Mouse (Mus musculus): Measurements from ENCODE around the gene Bcl2. TPM values are rescaled to one million over a fixed set of nuclear protein-coding genes. Genes with fewer than 3 reads are reported as not detected.

Gene Bcl2
- polyA plus RNA-seq, 1 experiment from 2014 or later: 18.4 TPM

DNA sequence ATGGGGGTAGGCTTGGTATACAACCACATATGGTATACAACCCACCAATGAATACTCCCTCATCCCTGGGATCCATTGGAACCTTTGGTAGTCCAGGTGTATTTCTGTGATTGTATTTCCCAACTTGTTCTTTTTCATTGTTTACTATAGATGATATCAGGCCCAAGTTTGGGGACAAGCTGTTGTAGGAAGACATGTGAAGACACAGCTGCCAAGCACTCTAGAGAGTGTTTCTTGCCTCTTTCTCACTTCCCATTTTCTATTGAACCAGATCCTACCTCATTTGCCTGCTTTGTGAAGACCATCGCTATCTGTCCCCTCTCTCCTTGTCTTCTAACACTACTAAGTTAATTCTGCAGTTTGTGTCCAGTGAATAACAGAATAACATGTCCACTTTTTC lies 143.2 kb downstream of the Bcl2 start:
- Histone ChIP-seq H3K4me3 (no peak overlapping the region), H3K9ac (no peak overlapping the region), H3K9me3 (no peaks in the 10 kb centered on the region), H3K27me3 (no peaks in the 10 kb centered on the region), H3K4me1 (replicated peaks) (no peaks in the 10 kb centered on the region), H3K36me3 (no peaks in the 10 kb centered on the region), H3K4me2 (no peak overlapping the region), H3K27ac (replicated peaks) (no peak overlapping the region)
- 91% methylated on average over 1 of the region's 1 CpGs for WGBS
- ATAC-seq (ENCODE audit: low FRiP score, low read depth): no peak

- H3K9me3 ChIP-seq: no peaks in the 10 kb centered on the region
- no peak overlapping the region for H3K9ac ChIP-seq
- H3K4me1 ChIP-seq (replicated peaks): no peaks in the 10 kb centered on the region
- H3K4me3 ChIP-seq: no peak overlapping the region
- H3K4me2 ChIP-seq: no peak overlapping the region
- H3K36me3 ChIP-seq: no peaks in the 10 kb centered on the region
- ATAC-seq (ENCODE audit: low FRiP score, low read depth): peak; percentile 39; the same call in 1 of the 2 replicates
- no peaks in the 10 kb centered on the region for H3K27me3 ChIP-seq
- WGBS: 63% methylated on average over 6 of the region's 6 CpGs
- no peak overlapping the region for H3K27ac ChIP-seq (replicated peaks)
These were observed 143.7 kb downstream of the Bcl2 start for GRCm38 (mm10) chr1:106570366-106570765.

- Histone ChIP-seq H3K9me3 (no peaks in the 10 kb centered on the region), H3K9ac (no peak overlapping the region), H3K4me1 (replicated peaks) (no peaks in the 10 kb centered on the region), H3K27ac (replicated peaks) (no peak overlapping the region), H3K27me3 (no peaks in the 10 kb centered on the region), H3K4me2 (no peak overlapping the region), H3K36me3 (no peaks in the 10 kb centered on the region), H3K4me3 (no peak overlapping the region)
- no peak for ATAC-seq (ENCODE audit: low FRiP score, low read depth)
- 88% methylated on average over 6 of the region's 6 CpGs for WGBS
These were observed 144.4 kb downstream of the Bcl2 start for GRCm38 (mm10) chr1:106569674-106570073.

DNA sequence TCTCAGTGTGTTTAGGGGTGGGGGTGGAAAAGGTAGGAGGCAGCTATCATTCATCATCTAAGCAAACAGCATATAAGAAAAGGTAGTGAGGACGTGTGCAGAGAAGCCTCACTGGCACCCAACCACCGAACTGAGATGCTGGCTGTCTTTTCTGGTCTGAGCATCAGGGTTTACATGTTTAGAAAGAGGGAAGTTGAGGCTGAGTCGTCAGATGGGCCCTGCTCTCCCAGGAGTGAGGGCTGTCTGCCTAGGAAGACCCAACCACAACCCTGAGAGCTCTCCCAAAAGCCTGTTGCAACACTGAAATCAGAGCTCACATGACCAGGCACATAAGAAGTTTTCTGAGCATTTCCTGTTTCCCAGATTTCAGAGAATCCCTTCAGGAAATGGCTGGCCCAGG lies 145.2 kb downstream of the Bcl2 start:
- H3K9ac ChIP-seq: no peak overlapping the region
- H3K9me3 ChIP-seq: no peaks in the 10 kb centered on the region
- no peak overlapping the region for H3K4me3 ChIP-seq
- no peaks in the 10 kb centered on the region for H3K27me3 ChIP-seq
- H3K4me1 ChIP-seq (replicated peaks): no peaks in the 10 kb centered on the region
- ATAC-seq (ENCODE audit: low FRiP score, low read depth): no peak
- H3K27ac ChIP-seq (replicated peaks): no peak overlapping the region
- WGBS: 67% methylated on average over 3 of the region's 3 CpGs
- H3K4me2 ChIP-seq: no peak overlapping the region
- H3K36me3 ChIP-seq: no peaks in the 10 kb centered on the region

DNA sequence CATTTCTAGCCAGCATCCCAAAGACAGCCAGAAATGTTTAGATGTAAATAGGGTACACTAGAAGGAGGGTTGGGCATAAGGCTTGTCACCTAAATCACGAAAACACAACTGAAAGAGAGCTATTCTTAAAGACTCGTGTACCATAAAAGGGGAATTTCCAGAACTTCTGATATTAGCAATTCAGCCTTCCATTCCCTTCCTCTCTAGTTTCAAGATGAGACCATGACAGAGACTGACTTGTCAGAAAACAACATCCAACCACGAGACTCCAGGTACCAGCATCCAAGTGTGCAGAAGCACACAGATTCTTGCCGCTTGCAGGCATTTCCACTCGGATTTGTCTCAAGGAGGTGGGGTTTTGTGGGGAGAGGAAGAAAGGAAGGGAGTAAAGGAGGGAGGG lies 146.6 kb downstream of the Bcl2 start:
- Histone ChIP-seq H3K36me3 (no peaks in the 10 kb centered on the region), H3K4me2 (no peak overlapping the region), H3K4me1 (replicated peaks) (no peaks in the 10 kb centered on the region), H3K9ac (no peak overlapping the region), H3K4me3 (no peak overlapping the region), H3K9me3 (no peaks in the 10 kb centered on the region), H3K27me3 (no peaks in the 10 kb centered on the region), H3K27ac (replicated peaks) (no peak overlapping the region)
- WGBS: 78% methylated on average over 5 of the region's 5 CpGs
- ATAC-seq (ENCODE audit: low FRiP score, low read depth): no peak

- ATAC-seq (ENCODE audit: low FRiP score, low read depth): peak; percentile 33; the same call in 1 of the 2 replicates
- H3K4me1 ChIP-seq (replicated peaks): 0 out of 2 replicates have a peak, but pooled peaks cover under 1% of the 10 kb centered on the region
- H3K4me3 ChIP-seq: no peak overlapping the region
- H3K9ac ChIP-seq: no peak overlapping the region
- no peaks in the 10 kb centered on the region for H3K9me3 ChIP-seq
- H3K27ac ChIP-seq (replicated peaks): no peak overlapping the region
- 87% methylated on average over 6 of the region's 6 CpGs for WGBS
- no peak overlapping the region for H3K4me2 ChIP-seq
- H3K27me3 ChIP-seq: no peaks in the 10 kb centered on the region
- no peaks in the 10 kb centered on the region for H3K36me3 ChIP-seq
These were observed 147.7 kb downstream of the Bcl2 start for GRCm38 (mm10) chr1:106566120-106567086.

GRCm38 (mm10) chr1:106565238-106565637 lies 148.8 kb downstream of the Bcl2 start:
- H3K4me3 ChIP-seq: no peak overlapping the region
- ATAC-seq (ENCODE audit: low FRiP score, low read depth): no peak
- H3K4me2 ChIP-seq: no peak overlapping the region
- H3K9ac ChIP-seq: no peak overlapping the region
- H3K36me3 ChIP-seq: no peaks in the 10 kb centered on the region
- H3K4me1 ChIP-seq (replicated peaks): 0 out of 2 replicates have a peak, but pooled peaks cover 3% of the 10 kb centered on the region
- H3K27me3 ChIP-seq: no peaks in the 10 kb centered on the region
- 78% methylated on average over 4 of the region's 4 CpGs for WGBS
- H3K27ac ChIP-seq (replicated peaks): no peak overlapping the region
- no peaks in the 10 kb centered on the region for H3K9me3 ChIP-seq

DNA sequence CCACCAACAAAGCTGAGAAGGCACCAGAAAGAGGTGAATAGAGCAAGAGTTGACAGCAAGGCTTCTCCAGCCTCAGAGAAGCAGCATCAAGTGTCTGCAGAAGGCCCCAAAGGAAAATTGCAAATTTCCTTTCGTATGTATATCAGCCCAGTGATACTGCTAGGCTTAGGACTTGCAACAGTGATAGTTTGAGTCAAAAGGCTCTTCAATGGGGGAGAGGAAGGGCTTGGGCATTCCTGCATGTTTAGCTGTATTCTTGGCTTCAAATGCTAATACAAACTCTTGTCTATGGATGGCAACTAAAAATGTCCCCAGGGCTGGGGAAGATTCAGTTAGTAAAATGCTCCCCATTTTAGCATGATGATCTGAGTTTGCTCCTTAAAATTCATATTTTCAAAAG lies 149.6 kb downstream of the Bcl2 start:
- no peak overlapping the region for H3K27ac ChIP-seq (replicated peaks)
- H3K9me3 ChIP-seq: no peaks in the 10 kb centered on the region
- H3K9ac ChIP-seq: no peak overlapping the region
- no peak for ATAC-seq (ENCODE audit: low FRiP score, low read depth)
- 73% methylated on average over 1 of the region's 1 CpGs for WGBS
- H3K4me2 ChIP-seq: no peak overlapping the region
- no peaks in the 10 kb centered on the region for H3K27me3 ChIP-seq
- no peak overlapping the region for H3K4me3 ChIP-seq
- 0 out of 2 replicates have a peak, but pooled peaks cover 7% of the 10 kb centered on the region for H3K4me1 ChIP-seq (replicated peaks)
- no peaks in the 10 kb centered on the region for H3K36me3 ChIP-seq

DNA sequence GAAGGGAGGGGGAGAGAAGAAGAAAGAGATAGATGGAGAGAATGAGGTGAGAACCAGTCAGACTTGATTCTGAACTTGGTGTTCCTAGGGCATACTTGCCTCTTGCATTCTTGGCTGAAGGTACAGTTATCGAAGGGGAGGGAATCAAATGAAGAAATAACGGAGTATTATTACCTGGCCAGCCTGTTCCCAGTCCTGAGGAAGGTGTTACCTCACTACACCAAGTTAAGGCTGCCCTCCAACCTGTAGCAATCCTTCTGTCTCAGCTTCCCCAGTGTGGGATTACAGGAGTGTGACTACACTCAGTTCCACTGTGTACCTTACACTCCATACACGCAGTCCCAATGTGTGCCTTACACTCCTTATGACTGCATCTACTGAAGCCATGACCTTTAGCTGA lies 151.3 kb downstream of the Bcl2 start:
- H3K27ac ChIP-seq (replicated peaks): no peak overlapping the region
- H3K4me1 ChIP-seq (replicated peaks): 0 out of 2 replicates have a peak, but pooled peaks cover 7% of the 10 kb centered on the region
- H3K9ac ChIP-seq: no peak overlapping the region
- 92% methylated on average over 3 of the region's 3 CpGs for WGBS
- ATAC-seq (ENCODE audit: low FRiP score, low read depth): no peak
- no peaks in the 10 kb centered on the region for H3K27me3 ChIP-seq
- H3K9me3 ChIP-seq: no peaks in the 10 kb centered on the region
- no peak overlapping the region for H3K4me2 ChIP-seq
- no peaks in the 10 kb centered on the region for H3K36me3 ChIP-seq
- no peak overlapping the region for H3K4me3 ChIP-seq

GRCm38 (mm10) chr1:106561085-106561760 lies 152.9 kb downstream of the Bcl2 start:
- no peak overlapping the region for H3K9ac ChIP-seq
- H3K36me3 ChIP-seq: no peaks in the 10 kb centered on the region
- no peaks in the 10 kb centered on the region for H3K9me3 ChIP-seq
- ATAC-seq (ENCODE audit: low FRiP score, low read depth): no peak
- no peak overlapping the region for H3K4me3 ChIP-seq
- H3K27me3 ChIP-seq: no peaks in the 10 kb centered on the region
- H3K4me1 ChIP-seq (replicated peaks): 0 out of 2 replicates have a peak, but pooled peaks cover 7% of the 10 kb centered on the region
- H3K27ac ChIP-seq (replicated peaks): no peak overlapping the region
- H3K4me2 ChIP-seq: no peak overlapping the region
- WGBS: 73% methylated on average over 11 of the region's 11 CpGs

GRCm38 (mm10) chr1:106560105-106560504 lies 154.0 kb downstream of the Bcl2 start:
- Histone ChIP-seq H3K27ac (replicated peaks) (no peak overlapping the region), H3K4me2 (no peak overlapping the region), H3K4me3 (no peak overlapping the region), H3K4me1 (replicated peaks) (0 out of 2 replicates have a peak, but pooled peaks cover 7% of the 10 kb centered on the region), H3K27me3 (no peaks in the 10 kb centered on the region), H3K9ac (no peak overlapping the region), H3K9me3 (no peaks in the 10 kb centered on the region), H3K36me3 (no peaks in the 10 kb centered on the region)
- ATAC-seq (ENCODE audit: low FRiP score, low read depth): no peak
- WGBS: 77% methylated on average over 3 of the region's 3 CpGs

- Histone ChIP-seq H3K9me3 (no peaks in the 10 kb centered on the region), H3K9ac (no peak overlapping the region), H3K27ac (replicated peaks) (no peak overlapping the region), H3K36me3 (no peaks in the 10 kb centered on the region), H3K4me1 (replicated peaks) (0 out of 2 replicates have a peak, but pooled peaks cover 7% of the 10 kb centered on the region), H3K27me3 (no peaks in the 10 kb centered on the region), H3K4me3 (no peak overlapping the region), H3K4me2 (no peak overlapping the region)
- no peak for ATAC-seq (ENCODE audit: low FRiP score, low read depth)
- 81% methylated on average over 2 of the region's 2 CpGs for WGBS
These were observed 154.9 kb downstream of the Bcl2 start for GRCm38 (mm10) chr1:106559116-106559605.

Measured in hindbrain, embryonic 15.5 days (tissue).